Comparison of ENCODE assay signal across 8 mouse cellular contexts in genomic region chrX:105763612-105764011, GRCm38 (mm10). TPM values are rescaled to one million over a fixed set of nuclear protein-coding genes. Genes with fewer than 3 reads are reported as not detected.
DNase-seq lines count a peak whose midpoint lies in the region; ATAC-seq and TF ChIP-seq lines count a peak whose summit lies in the region.
"Had no signal": no experiment of that assay in that cellular context is flagged by ENCODE, and none has a peak within 500 bp of the region (broad histone marks: within the 10 kb centered on the region; RNA-seq: fewer than 3 reads in every experiment).

No protein-coding gene starts in this region.

- no peak for TF ChIP-seq CTCF in lung, postnatal 0 days (IDR thresholded peaks at IDR 0.05)

- no peak for TF ChIP-seq EP300 in lung, postnatal 0 days (IDR thresholded peaks at IDR 0.05)

- no peak overlapping the region for H3K27ac ChIP-seq in lung, postnatal 0 days (ENCODE audit: low read length)
- H3K27ac ChIP-seq in forebrain, embryonic 10.5 days = no peak overlapping the region
- H3K27ac ChIP-seq in hindbrain, embryonic 13.5 days = no peak overlapping the region
- no peak overlapping the region for H3K27ac ChIP-seq in midbrain, embryonic 11.5 days (ENCODE audit: low read depth, low read length)

- H3K4me1 ChIP-seq in lung, postnatal 0 days (ENCODE audit: insufficient read depth, low read depth, low read length) = no peaks in the 10 kb centered on the region
- H3K4me1 ChIP-seq in forebrain, embryonic 10.5 days = peaks cover 15% of the 10 kb centered on the region
- H3K4me1 ChIP-seq in hindbrain, embryonic 13.5 days (replicated peaks) = peaks cover 7% of the 10 kb centered on the region; the same call in 1 of the 2 replicates
- H3K4me1 ChIP-seq in midbrain, embryonic 11.5 days (ENCODE audit: control insufficient read depth, insufficient read depth, low read length) = no peaks in the 10 kb centered on the region; the same call in 1 of the 2 replicates

- peak overlapping the region; percentile 64 for H3K4me2 ChIP-seq in lung, postnatal 0 days (replicated peaks; ENCODE audit: low read depth, low read length)
- H3K4me2 ChIP-seq in hindbrain, embryonic 13.5 days = peak overlapping the region; percentile 62
- H3K4me2 ChIP-seq in midbrain, embryonic 11.5 days = peak overlapping the region; percentile 53

- DNase-seq in lung, postnatal 0 days (ENCODE audit: low spot score) = no peak
- no peak for DNase-seq in lung, postnatal 25 days (ENCODE audit: low spot score)
- peak; percentile 7 for DNase-seq in brain, adult 2 months (ENCODE audit: low read depth, low spot score)
- DNase-seq in forebrain, embryonic 10.5 days (ENCODE audit: extremely low spot score, low spot score) = peak; percentile 26
- DNase-seq in midbrain, embryonic 11.5 days (ENCODE audit: low spot score, missing footprints) = peak; percentile 88
- no peak for DNase-seq in c-Kit-positive CD71-positive TER-119-positive erythroid progenitor cells, embryonic 14.5 days (ENCODE audit: low spot score)

- no peaks in the 10 kb centered on the region for H3K9me3 ChIP-seq in lung, postnatal 0 days (ENCODE audit: low read length)
- no peaks in the 10 kb centered on the region for H3K9me3 ChIP-seq in forebrain, embryonic 10.5 days
- H3K9me3 ChIP-seq in hindbrain, embryonic 13.5 days = no peaks in the 10 kb centered on the region
- H3K9me3 ChIP-seq in midbrain, embryonic 11.5 days (ENCODE audit: control insufficient read depth, low read length) = no peaks in the 10 kb centered on the region

- peak overlapping the region; percentile 40; the same call in 1 of the 2 replicates for H3K4me3 ChIP-seq in lung, postnatal 0 days (ENCODE audit: low read depth, low read length)
- H3K4me3 ChIP-seq in forebrain, embryonic 10.5 days = peak overlapping the region; percentile 50
- peak overlapping the region; percentile 40 for H3K4me3 ChIP-seq in hindbrain, embryonic 13.5 days
- peak overlapping the region; percentile 32 for H3K4me3 ChIP-seq in midbrain, embryonic 11.5 days (ENCODE audit: low read depth, low read length)
- H3K4me3 ChIP-seq: myocyte had no signal

- WGBS in lung, postnatal 0 days = 11% methylated on average over 20 of the region's 20 CpGs
- 18% methylated on average over 20 of the region's 20 CpGs for WGBS in forebrain, embryonic 10.5 days
- 18% methylated on average over 19 of the region's 20 CpGs for WGBS in hindbrain, embryonic 13.5 days
- WGBS in midbrain, embryonic 11.5 days = 11% methylated on average over 20 of the region's 20 CpGs

- no peaks in the 10 kb centered on the region; the same call in 1 of the 2 replicates for H3K27me3 ChIP-seq in lung, postnatal 0 days (replicated peaks; ENCODE audit: insufficient read depth, low read length)
- H3K27me3 ChIP-seq in forebrain, embryonic 10.5 days (ENCODE audit: poor library complexity, severe bottlenecking) = peaks cover 86% of the 10 kb centered on the region
- H3K27me3 ChIP-seq in hindbrain, embryonic 13.5 days = peaks cover 66% of the 10 kb centered on the region
- H3K27me3 ChIP-seq in midbrain, embryonic 11.5 days (ENCODE audit: control insufficient read depth, insufficient read depth, low read length) = peaks cover 44% of the 10 kb centered on the region

- H3K36me3 ChIP-seq in lung, postnatal 0 days (ENCODE audit: insufficient read depth, low read length) = no peaks in the 10 kb centered on the region
- no peaks in the 10 kb centered on the region for H3K36me3 ChIP-seq in forebrain, embryonic 10.5 days (replicated peaks)
- no peaks in the 10 kb centered on the region for H3K36me3 ChIP-seq in hindbrain, embryonic 13.5 days
- no peaks in the 10 kb centered on the region for H3K36me3 ChIP-seq in midbrain, embryonic 11.5 days (ENCODE audit: control insufficient read depth, insufficient read depth, low read length)

- H3K9ac ChIP-seq in lung, postnatal 0 days (replicated peaks; ENCODE audit: low read depth) = no peak overlapping the region
- H3K9ac ChIP-seq in hindbrain, embryonic 13.5 days = peak overlapping the region; percentile 35; the same call in 1 of the 2 replicates
- no peak overlapping the region; the same call in 1 of the 2 replicates for H3K9ac ChIP-seq in midbrain, embryonic 11.5 days (ENCODE audit: low read length)

- ATAC-seq in lung, postnatal 0 days = no peak
- peak; percentile 40 for ATAC-seq in hindbrain, embryonic 13.5 days (ENCODE audit: low FRiP score)
- peak; percentile 63; the same call in 1 of the 2 replicates for ATAC-seq in midbrain, embryonic 11.5 days (ENCODE audit: low FRiP score)

RNA-seq across cellular contexts. Expression of gene Fgf16, which starts 0.5 kb away (rescaled TPM):
- polyA plus RNA-seq in lung, postnatal 0 days (2015; fragmentation: Nextera tagmentation; extraction: Ambion mirVana) = 0.11 and 0.13 TPM in 2 replicates
- 0.09 TPM in 2 replicates for polyA plus RNA-seq in forebrain, embryonic 10.5 days (2016; fragmentation: Nextera tagmentation; extraction: Ambion mirVana)
- polyA plus RNA-seq in hindbrain, embryonic 13.5 days (2015; fragmentation: Nextera tagmentation; extraction: Ambion mirVana) = not detected in 2 replicates
- polyA plus RNA-seq in midbrain, embryonic 11.5 days (2014; fragmentation: Nextera tagmentation; extraction: Ambion mirVana) = not detected in 2 replicates
- polyA plus RNA-seq: myocyte had no signal

Comparison
In these comparisons a context has a peak if more than half of its experiments do, and no peak if none do; other contexts are left out.
1. DNase-seq: peak in brain, adult 2 months (single experiment), forebrain, embryonic 10.5 days (single experiment) and midbrain, embryonic 11.5 days (single experiment); none in lung, postnatal 0 days (single experiment), lung, postnatal 25 days (single experiment) and c-Kit-positive CD71-positive TER-119-positive erythroid progenitor cells, embryonic 14.5 days (single experiment).
2. Peak in every context shown above with its lines, with median percentiles within 50 percentile points of each other: H3K4me2 ChIP-seq and H3K4me3 ChIP-seq.